Mouse (Mus musculus) neural tube, embryonic 11.5 days (tissue): ENCODE results near the gene Mtcl1. TPM values are rescaled to one million over a fixed set of nuclear protein-coding genes. Genes with fewer than 3 reads are reported as not detected.
A peak's percentile ranks its signal among the peaks of the same experiment; 100 is the strongest.

Source experiments
- ATAC-seq: fragments of 200-750 bp; cut with Nextera tagmentation; 2 replicates; pipeline ENCODE4 v1.8.0; 2017; ENCODE audit warnings: moderate number of reproducible peaks, mild to moderate bottlenecking, moderate TSS enrichment, moderate library complexity; ENCODE audit not compliant: insufficient read depth, low FRiP score, low TSS enrichment
- DNase-seq: peaks from one replicate; pipeline ENCODE4 v3.0.0-alpha.2; 2015; ENCODE audit warnings: low spot score
- H3K27ac ChIP-seq: fragments of 300-500 bp; sonication (generic); 2 replicates; pipeline ENCODE4 v1.5.1; 2014; ENCODE audit warnings: low read depth, mild to moderate bottlenecking, low read length
- H3K27me3 ChIP-seq: fragments of 300-500 bp; sonication (generic); 2 replicates; pipeline ENCODE4 v1.6.1; 2014; ENCODE audit warnings: mild to moderate bottlenecking, low read length, mixed read lengths; ENCODE audit not compliant: control insufficient read depth, insufficient read depth
- H3K36me3 ChIP-seq: fragments of 300-500 bp; sonication (generic); 2 replicates; pipeline ENCODE4 v1.6.1; 2014; ENCODE audit warnings: mild to moderate bottlenecking, low read length, moderate library complexity, mixed read lengths; ENCODE audit not compliant: control insufficient read depth, insufficient read depth
- H3K4me1 ChIP-seq: fragments of 300-500 bp; sonication (generic); 2 replicates; pipeline ENCODE4 v1.6.1; 2014; ENCODE audit warnings: low read length, mixed read lengths; ENCODE audit not compliant: control insufficient read depth, insufficient read depth
- H3K4me2 ChIP-seq: fragments of 300-500 bp; sonication (generic); 2 replicates; pipeline ENCODE4 v1.6.1; 2014; ENCODE audit warnings: low read depth, mild to moderate bottlenecking, moderate library complexity
- H3K4me3 ChIP-seq: fragments of 300-500 bp; sonication (generic); 2 replicates; pipeline ENCODE4 v1.5.1; 2014; ENCODE audit warnings: low read depth, low read length
- H3K9ac ChIP-seq: fragments of 300-500 bp; sonication (generic); 2 replicates; pipeline ENCODE4 v1.6.1; 2014; ENCODE audit warnings: mild to moderate bottlenecking, low read length
- H3K9me3 ChIP-seq: fragments of 300-500 bp; sonication (generic); 2 replicates; pipeline ENCODE4 v1.6.1; 2016; ENCODE audit warnings: low read length; ENCODE audit not compliant: control insufficient read depth
- WGBS: fragments of 180-500 bp; shearing (Covaris S2); extraction: QIAGEN DNeasy Blood & Tissue Kit; methylation state at CpG from one replicate; pipeline ENCODE4 v1.1.7; 2014; 5-methylcytosine and 5-hydroxymethylcytosine counted together
- polyA plus RNA-seq: library from polyadenylated mRNA; unstranded; fragments of >200 nt; fragmentation: Nextera tagmentation; extraction: Ambion mirVana; gene quantifications from 2 replicates; pipeline ENCODE4 v1.2.1, GENCODE M21; 2014

Gene Mtcl1
- polyA plus RNA-seq, 1 experiment from 2014 or later, result 26.8 TPM

DNA sequence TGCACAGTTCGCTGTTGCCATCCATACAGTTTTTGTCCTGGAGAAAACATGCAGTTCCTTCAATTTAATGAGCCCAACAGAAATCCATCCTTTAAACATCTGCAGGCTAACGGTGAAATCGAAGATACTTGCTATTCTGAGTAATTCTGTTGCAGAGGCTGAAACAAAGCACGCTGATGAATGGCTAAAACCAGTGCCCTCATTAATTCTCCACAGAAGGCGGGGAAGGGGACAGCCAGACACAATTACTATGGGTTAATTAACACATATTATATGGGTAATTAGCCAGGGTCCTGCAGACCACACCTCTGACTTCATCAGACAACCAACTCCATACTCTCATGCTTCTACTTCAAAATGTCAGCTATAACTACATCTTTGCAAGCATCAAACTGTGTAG, 32.2 kb downstream of the Mtcl1 start:
- peak overlapping the region; percentile 39 for H3K4me2 ChIP-seq
- no peaks in the 10 kb centered on the region for H3K36me3 ChIP-seq
- H3K4me1 ChIP-seq, result peaks cover 32% of the 10 kb centered on the region
- DNase-seq (no peak), ATAC-seq (peak; percentile 49; the same call in 1 of the 2 replicates)
- 13% methylated on average over 5 of the region's 5 CpGs for WGBS
- no peak overlapping the region; the same call in 1 of the 2 replicates for H3K4me3 ChIP-seq
- H3K9me3 ChIP-seq, result no peaks in the 10 kb centered on the region
- peak overlapping the region; percentile 51 for H3K27ac ChIP-seq
- H3K9ac ChIP-seq, result no peak overlapping the region
- no peaks in the 10 kb centered on the region for H3K27me3 ChIP-seq

- Histone ChIP-seq H3K9me3 (no peaks in the 10 kb centered on the region), H3K27ac (peak overlapping the region; percentile 51), H3K9ac (0 out of 2 replicates have a peak overlapping the region, but pooled peaks have one; percentile 3), H3K4me3 (no peak overlapping the region; the same call in 1 of the 2 replicates), H3K27me3 (no peaks in the 10 kb centered on the region), H3K36me3 (no peaks in the 10 kb centered on the region), H3K4me2 (peak overlapping the region; percentile 39), H3K4me1 (peaks cover 36% of the 10 kb centered on the region)
- peak; percentile 74 for ATAC-seq
- peak; percentile 71 for DNase-seq
- WGBS, result 8% methylated on average over 14 of the region's 14 CpGs
These were observed 32.7 kb downstream of the Mtcl1 start for GRCm38 (mm10) chr17:66416841-66417313.

- H3K36me3 ChIP-seq, result no peaks in the 10 kb centered on the region
- DNase-seq (no peak), ATAC-seq (peak; percentile 14; the same call in 1 of the 2 replicates)
- H3K9ac ChIP-seq, result no peak overlapping the region
- H3K9me3 ChIP-seq, result no peaks in the 10 kb centered on the region
- H3K27me3 ChIP-seq, result no peaks in the 10 kb centered on the region
- peak overlapping the region; percentile 39 for H3K4me2 ChIP-seq
- no peak overlapping the region for H3K4me3 ChIP-seq
- H3K27ac ChIP-seq, result 0 out of 2 replicates have a peak overlapping the region, but pooled peaks have one; percentile 51
- H3K4me1 ChIP-seq, result peaks cover 37% of the 10 kb centered on the region
- 39% methylated on average over 7 of the region's 7 CpGs for WGBS
These were observed 33.1 kb downstream of the Mtcl1 start for GRCm38 (mm10) chr17:66416436-66416835.

DNA sequence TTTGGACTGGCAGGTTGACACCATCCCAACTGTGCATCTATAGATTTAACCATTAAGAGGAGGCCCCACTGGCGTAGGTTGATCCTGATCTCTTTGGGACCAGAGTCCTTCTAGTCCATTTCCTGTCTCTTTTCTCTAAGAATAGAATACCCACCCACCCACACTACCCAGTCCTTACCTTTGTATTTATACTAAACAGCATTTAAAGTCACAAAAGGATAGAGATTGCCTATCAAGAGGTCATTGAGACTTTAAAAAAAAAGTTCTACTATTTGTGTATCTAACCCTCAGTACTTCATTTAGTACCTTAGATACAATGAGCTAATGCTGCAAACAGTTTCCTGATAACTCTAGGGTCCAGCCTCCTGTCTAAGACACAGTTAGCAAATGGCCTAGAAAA, 35.2 kb downstream of the Mtcl1 start:
- Histone ChIP-seq H3K27me3 (no peaks in the 10 kb centered on the region), H3K4me2 (no peak overlapping the region), H3K9ac (no peak overlapping the region), H3K27ac (no peak overlapping the region), H3K4me1 (peaks cover 37% of the 10 kb centered on the region), H3K4me3 (no peak overlapping the region), H3K9me3 (no peaks in the 10 kb centered on the region), H3K36me3 (no peaks in the 10 kb centered on the region)
- ATAC-seq, result no peak
- 87% methylated on average over 1 of the region's 1 CpGs for WGBS
- no peak for DNase-seq

DNA sequence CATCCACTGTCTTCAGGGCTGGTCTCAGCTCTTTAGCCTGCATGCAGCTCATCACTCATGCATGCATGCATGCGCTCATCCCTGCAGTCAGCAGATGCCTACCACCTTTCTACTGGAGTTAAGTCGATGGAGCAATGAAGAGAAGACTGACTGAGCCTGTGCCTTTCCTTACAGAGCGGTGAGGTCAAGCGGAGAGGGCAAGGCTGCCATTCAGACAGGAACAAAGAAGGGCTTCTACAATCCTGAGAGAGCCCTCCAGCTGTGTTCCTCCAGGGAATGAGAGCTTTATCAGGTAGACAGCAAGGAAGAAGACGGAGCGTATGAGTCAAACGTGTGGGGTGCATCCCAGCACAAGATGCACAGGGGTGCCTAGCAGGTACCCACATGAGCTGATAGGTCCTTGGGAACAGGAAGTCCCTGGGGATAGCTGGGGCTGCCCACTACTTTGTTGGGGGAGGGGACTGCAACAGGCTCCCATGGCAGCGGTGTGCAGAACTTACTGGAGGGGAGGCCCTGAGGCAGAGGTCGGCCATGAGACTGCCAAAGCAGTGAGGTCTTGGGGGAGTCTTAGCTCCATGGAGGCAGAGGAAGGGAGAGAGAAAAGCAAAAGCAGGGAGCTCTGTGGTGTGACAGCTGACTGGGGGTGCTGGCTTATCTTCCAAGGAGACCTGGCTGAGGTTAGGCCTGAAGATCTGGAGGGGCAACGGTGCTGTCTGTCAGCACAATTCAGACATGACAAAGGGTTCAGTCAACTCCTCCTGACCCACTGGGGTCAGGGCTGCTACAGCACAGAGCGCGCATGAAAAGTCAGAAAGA, 37.2 kb downstream of the Mtcl1 start:
- ATAC-seq, result peak; percentile 40
- H3K4me1 ChIP-seq, result peaks cover 25% of the 10 kb centered on the region
- peak overlapping the region; percentile 63 for H3K27ac ChIP-seq
- H3K27me3 ChIP-seq, result no peaks in the 10 kb centered on the region
- H3K4me2 ChIP-seq, result no peak overlapping the region
- 0 out of 2 replicates have a peak overlapping the region, but pooled peaks have one; percentile 8 for H3K9ac ChIP-seq
- DNase-seq, result peak; percentile 67
- no peaks in the 10 kb centered on the region for H3K36me3 ChIP-seq
- no peak overlapping the region for H3K4me3 ChIP-seq
- H3K9me3 ChIP-seq, result no peaks in the 10 kb centered on the region
- WGBS, result 20% methylated on average over 12 of the region's 12 CpGs

DNA sequence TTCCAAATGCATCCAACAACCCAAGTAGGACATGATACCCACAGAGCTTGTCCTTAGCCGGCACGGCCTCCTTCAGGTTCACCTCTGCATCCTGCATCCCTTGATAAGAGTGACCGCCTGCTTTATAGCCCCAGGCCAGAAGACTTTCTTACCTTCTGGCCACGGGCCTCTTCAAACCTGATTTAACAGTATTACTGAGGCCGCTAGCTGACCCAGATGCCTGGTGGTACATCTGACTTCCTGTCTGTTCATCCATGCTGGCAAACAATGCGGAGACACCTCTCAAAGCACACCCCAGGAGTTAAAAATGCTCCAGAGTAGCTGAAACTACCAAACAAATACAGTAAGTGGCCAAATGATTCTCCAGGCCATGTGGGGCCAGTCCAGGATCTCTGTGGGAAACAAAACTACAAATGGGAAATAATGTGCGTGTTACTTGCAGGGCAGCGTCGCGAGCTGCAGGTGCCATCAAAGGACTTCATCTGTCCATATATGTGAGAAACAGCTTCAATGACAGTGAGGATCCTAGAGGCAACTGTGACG, 38.6 kb downstream of the Mtcl1 start:
- Histone ChIP-seq H3K9me3 (no peaks in the 10 kb centered on the region), H3K27me3 (no peaks in the 10 kb centered on the region), H3K4me2 (no peak overlapping the region), H3K9ac (no peak overlapping the region), H3K4me1 (peaks cover 13% of the 10 kb centered on the region), H3K27ac (no peak overlapping the region), H3K36me3 (no peaks in the 10 kb centered on the region), H3K4me3 (no peak overlapping the region)
- ATAC-seq, result no peak
- WGBS, result 86% methylated on average over 11 of the region's 11 CpGs
- DNase-seq, result no peak

GRCm38 (mm10) chr17:66409070-66409605, 40.4 kb downstream of the Mtcl1 start:
- WGBS, result 88% methylated on average over 9 of the region's 9 CpGs
- H3K27me3 ChIP-seq, result no peaks in the 10 kb centered on the region
- ATAC-seq, result no peak
- no peak overlapping the region for H3K4me3 ChIP-seq
- H3K27ac ChIP-seq, result no peak overlapping the region
- no peak for DNase-seq
- H3K9me3 ChIP-seq, result no peaks in the 10 kb centered on the region
- no peaks in the 10 kb centered on the region for H3K36me3 ChIP-seq
- peaks cover 21% of the 10 kb centered on the region for H3K4me1 ChIP-seq
- no peak overlapping the region for H3K4me2 ChIP-seq
- no peak overlapping the region for H3K9ac ChIP-seq

DNA sequence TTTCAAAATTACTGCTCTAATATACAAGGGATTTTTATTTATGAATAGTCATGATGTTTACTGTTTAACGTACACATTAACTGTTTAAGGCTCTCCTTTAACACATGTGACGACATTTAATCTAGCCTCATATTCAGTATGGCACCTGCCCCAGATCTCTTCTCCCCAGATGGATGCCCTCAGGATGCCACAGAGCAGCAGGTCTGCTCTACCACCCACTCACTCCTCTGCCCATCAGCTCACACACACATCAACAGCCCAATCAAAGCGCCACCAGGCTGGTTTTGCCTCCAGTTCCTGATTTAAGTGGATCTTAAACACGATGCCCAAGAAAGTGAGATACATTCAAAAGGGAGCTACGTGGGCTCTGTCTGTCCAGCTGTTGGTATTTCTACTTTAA, 41.1 kb downstream of the Mtcl1 start:
- ATAC-seq, result no peak
- DNase-seq, result no peak
- no peak overlapping the region for H3K9ac ChIP-seq
- no peaks in the 10 kb centered on the region for H3K27me3 ChIP-seq
- peaks cover 21% of the 10 kb centered on the region for H3K4me1 ChIP-seq
- H3K27ac ChIP-seq, result no peak overlapping the region
- H3K36me3 ChIP-seq, result no peaks in the 10 kb centered on the region
- H3K4me2 ChIP-seq, result no peak overlapping the region
- no peaks in the 10 kb centered on the region for H3K9me3 ChIP-seq
- no peak overlapping the region for H3K4me3 ChIP-seq
- WGBS, result 92% methylated on average over 5 of the region's 5 CpGs
